Comparison of ENCODE assay signal across 8 mouse cellular contexts in genomic region chr4:46304757-46305384, GRCm38 (mm10). TPM values are rescaled to one million over a fixed set of nuclear protein-coding genes. Genes with fewer than 3 reads are reported as not detected.
DNase-seq lines count a peak whose midpoint lies in the region; ATAC-seq lines count a peak whose summit lies in the region.

No protein-coding gene starts in this region.

- H3K4me2 ChIP-seq in intestine, embryonic 15.5 days (replicated peaks): peak overlapping the region; percentile 81

- peak; percentile 90 to 94 for DNase-seq in adrenal gland, adult 18-20 months (ENCODE audit: low spot score in 2 of 2)
- DNase-seq in embryo, embryonic 10.5 days (ENCODE audit: low spot score): peak; percentile 78
- DNase-seq in gastrocnemius, postnatal 14 days: peak; percentile 87
- DNase-seq in left cerebral cortex, postnatal 14 days (ENCODE audit: low spot score in 2 of 2): peak; percentile 70 to 85
- DNase-seq in right cerebral cortex, postnatal 14 days: peak; percentile 89
- peak; percentile 76 to 83 for DNase-seq in urinary bladder, postnatal 36 days (ENCODE audit: low spot score in 2 of 2)

- peak overlapping the region; percentile 81 for H3K9ac ChIP-seq in intestine, embryonic 15.5 days

- H3K4me1 ChIP-seq in intestine, embryonic 15.5 days (replicated peaks): peaks cover 3% of the 10 kb centered on the region; the same call in 1 of the 2 replicates

- no peaks in the 10 kb centered on the region for H3K36me3 ChIP-seq in intestine, embryonic 15.5 days

- H3K27ac ChIP-seq in intestine, embryonic 15.5 days: 0 out of 2 replicates have a peak overlapping the region, but pooled peaks have one; percentile 60

- intact Hi-C loops in gastrocnemius, postnatal 14 days (cut with DNase I; ENCODE audit: low total_unique reads): no loop called here
- intact Hi-C loops in left cerebral cortex, postnatal 14 days (cut with DNase I): loop anchor here (2.0 kb wide), 1 partner anchor 104 kb away; no protein-coding TSS in a partner anchor

- H3K9me3 ChIP-seq in intestine, embryonic 15.5 days: no peaks in the 10 kb centered on the region

- ATAC-seq in intestine, embryonic 15.5 days: peak; percentile 94
- ATAC-seq in megakaryocyte-erythroid progenitor cell, adult 5-6 weeks (replicated peaks; ENCODE audit: low FRiP score, low TSS enrichment, poor library complexity, severe bottlenecking): peak; percentile 63

- peak overlapping the region; percentile 83 for H3K4me3 ChIP-seq in intestine, embryonic 15.5 days (replicated peaks)

- H3K27me3 ChIP-seq in intestine, embryonic 15.5 days (replicated peaks): peaks cover 7% of the 10 kb centered on the region; the same call in 1 of the 2 replicates

- WGBS in intestine, embryonic 15.5 days: under 1% methylated on average over 54 of the region's 78 CpGs

RNA-seq across cellular contexts. Expression of gene Foxe1, which starts 38.5 kb away (rescaled TPM):
- total RNA-seq in adrenal gland, adult 18-20 months (2021): not detected
- total RNA-seq in gastrocnemius, postnatal 14 days (2021): not detected
- not detected in 2 replicates for polyA plus RNA-seq in intestine, embryonic 15.5 days (2015; fragmentation: Nextera tagmentation; extraction: Ambion mirVana)
- not detected for total RNA-seq in left cerebral cortex, postnatal 14 days (2021)
- not detected in 2 replicates for total RNA-seq in megakaryocyte-erythroid progenitor cell, adult 5-6 weeks (2014; fragmentation: Nextera tagmentation)
- total RNA-seq in megakaryocyte-erythroid progenitor cell, adult 5-6 weeks (2017): 0.23 TPM in 1 of 2 replicates, not detected in the other

Comparison
In these comparisons a context has a peak if more than half of its experiments do, and no peak if none do; other contexts are left out.
1. Peak in every context shown above with its lines: DNase-seq, ATAC-seq, H3K4me3 ChIP-seq and H3K27ac ChIP-seq.